Mouse (Mus musculus) heart, embryonic 16.5 days (tissue): Measurements from ENCODE around the gene Tppp2. TPM values are rescaled to one million over a fixed set of nuclear protein-coding genes. Genes with fewer than 3 reads are reported as not detected.

ENCODE experiments used
- ATAC-seq: fragments of 200-750 bp; cut with Nextera tagmentation; replicated peaks from 2 replicates; pipeline ENCODE4 v1.8.0; 2017; ENCODE audit warnings: moderate number of reproducible peaks; ENCODE audit not compliant: insufficient read depth, low FRiP score; ENCODE audit errors: extremely low read depth
- H3K27ac ChIP-seq: fragments of 300-500 bp; sonication (generic); 2 replicates; pipeline ENCODE4 v1.5.1; 2014; ENCODE audit warnings: mild to moderate bottlenecking, low read length, control low read depth, moderate library complexity
- H3K27me3 ChIP-seq: fragments of 300-500 bp; sonication (generic); 2 replicates; pipeline ENCODE4 v1.6.1; 2014; ENCODE audit warnings: low read length, mixed read lengths; ENCODE audit not compliant: control insufficient read depth, insufficient read depth
- H3K36me3 ChIP-seq: fragments of 300-500 bp; sonication (generic); 2 replicates; pipeline ENCODE4 v1.6.1; 2014; ENCODE audit not compliant: control insufficient read depth, insufficient read depth
- H3K4me1 ChIP-seq: fragments of 300-500 bp; sonication (generic); 2 replicates; pipeline ENCODE4 v1.6.1; 2014; ENCODE audit warnings: low read length, mixed read lengths; ENCODE audit not compliant: control insufficient read depth, insufficient read depth
- H3K4me2 ChIP-seq: fragments of 300-500 bp; sonication (generic); 2 replicates; pipeline ENCODE4 v1.6.1; 2014; ENCODE audit warnings: low read depth, mild to moderate bottlenecking, control low read depth, low read length
- H3K4me3 ChIP-seq: fragments of 300-500 bp; sonication (generic); 2 replicates; pipeline ENCODE4 v1.5.1; 2014; ENCODE audit warnings: mild to moderate bottlenecking, control low read depth, low read length
- H3K9ac ChIP-seq: fragments of 300-500 bp; sonication (generic); 2 replicates; pipeline ENCODE4 v1.6.1; 2014; ENCODE audit warnings: low read length, control low read depth
- H3K9me3 ChIP-seq: fragments of 300-500 bp; sonication (generic); replicated peaks from 2 replicates; pipeline ENCODE4 v1.6.1; 2016; ENCODE audit warnings: low read length; ENCODE audit not compliant: control insufficient read depth
- WGBS: fragments of 180-500 bp; shearing (Covaris S2); extraction: QIAGEN DNeasy Blood & Tissue Kit; methylation state at CpG from one replicate; pipeline ENCODE4 v1.1.7; 2014; 5-methylcytosine and 5-hydroxymethylcytosine counted together
- polyA plus RNA-seq: library from polyadenylated mRNA; unstranded; fragments of >200 nt; fragmentation: Nextera tagmentation; extraction: Ambion mirVana; gene quantifications from 2 replicates; pipeline ENCODE4 v1.2.1, GENCODE M21; 2015

The Tppp2 gene
- polyA plus RNA-seq = not detected in 2 replicates

DNA sequence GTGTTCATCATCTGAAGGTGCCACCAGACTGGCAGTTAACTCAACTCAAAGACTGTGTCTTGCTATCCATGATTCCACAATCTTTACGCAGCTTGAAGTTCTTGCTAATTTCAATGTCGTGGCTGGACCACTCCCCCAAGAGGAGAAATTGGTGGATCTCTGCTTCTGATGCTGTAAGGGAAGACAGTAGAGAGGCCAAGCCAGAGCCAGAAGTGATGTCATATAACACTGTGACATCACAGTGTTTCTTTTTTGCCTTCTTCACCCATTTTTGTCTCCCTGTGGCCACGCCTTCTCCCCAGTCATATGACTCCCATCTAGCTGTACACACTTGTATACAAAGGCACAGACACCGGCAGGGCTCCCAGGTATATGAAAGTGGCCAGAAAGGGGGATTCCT lies at the start of gene Tppp2:
Gene Tppp2 (plus strand): TSS at position 301 of the 400 bp plus-strand sequence.
- Histone ChIP-seq H3K4me1 (peaks cover 29% of the 10 kb centered on the region), H3K4me2 (no peak within 1 kb of the TSS), H3K27ac (no peak within 1 kb of the TSS), H3K36me3 (no peaks in the 10 kb centered on the region), H3K4me3 (no peak within 1 kb of the TSS), H3K9ac (no peak within 1 kb of the TSS), H3K9me3 (no peaks in the 10 kb centered on the region), H3K27me3 (no peaks in the 10 kb centered on the region)
- 86% methylated on average over 4 of the region's 4 CpGs for WGBS
- no peak for ATAC-seq

DNA sequence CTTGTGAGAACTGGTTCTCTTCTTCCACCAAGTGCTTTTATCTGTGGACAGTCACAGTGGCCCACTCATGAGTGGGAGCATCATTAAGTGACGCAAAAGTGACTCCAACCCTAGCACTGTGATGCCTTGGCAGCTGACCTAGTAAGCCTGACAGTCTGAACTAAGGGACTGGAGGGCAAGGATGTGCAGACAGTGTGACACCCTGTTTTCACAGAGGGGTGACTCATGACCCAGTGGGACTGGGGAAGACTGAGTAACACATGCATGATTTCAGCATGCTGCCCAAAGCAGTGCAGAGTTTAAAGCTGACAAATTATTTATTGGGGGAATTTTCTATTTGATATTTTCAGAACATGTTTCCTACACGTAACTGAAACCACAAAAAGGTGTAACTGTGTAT lies 47.5 kb upstream of the Tppp2 start:
- ATAC-seq = no peak
- 68% methylated on average over 2 of the region's 2 CpGs for WGBS

DNA sequence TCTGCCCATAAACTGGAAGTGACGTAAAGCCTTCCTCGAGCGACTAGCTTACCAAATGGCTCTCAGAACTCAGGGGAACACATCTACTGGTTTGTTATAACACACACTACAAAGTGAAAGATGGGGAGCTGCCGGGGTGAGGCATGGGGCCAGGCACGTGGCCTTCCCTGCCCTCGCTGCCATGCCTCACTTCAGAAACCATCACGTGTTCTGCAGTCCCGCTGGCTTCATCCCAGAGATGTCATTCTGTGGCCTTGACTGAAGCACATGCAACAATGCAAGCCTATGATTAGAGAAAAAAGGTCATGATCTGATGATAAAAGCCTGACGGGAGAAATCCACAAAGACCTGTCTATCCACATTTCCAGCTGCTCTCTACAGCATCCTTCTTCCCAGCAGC lies 46.5 kb upstream of the Tppp2 start:
- Histone ChIP-seq H3K4me2 (no peak overlapping the region), H3K4me3 (no peak overlapping the region), H3K36me3 (no peaks in the 10 kb centered on the region), H3K9me3 (no peaks in the 10 kb centered on the region), H3K27ac (no peak overlapping the region), H3K4me1 (no peaks in the 10 kb centered on the region), H3K9ac (no peak overlapping the region), H3K27me3 (no peaks in the 10 kb centered on the region)
- WGBS = 67% methylated on average over 9 of the region's 9 CpGs
- ATAC-seq = no peak

More for the DNA sequence above, 47.5 kb upstream of the Tppp2 start:
- H3K9me3 ChIP-seq = no peaks in the 10 kb centered on the region
- H3K27ac ChIP-seq = no peak overlapping the region
- H3K4me3 ChIP-seq = no peak overlapping the region
- H3K36me3 ChIP-seq = no peaks in the 10 kb centered on the region
- H3K27me3 ChIP-seq = no peaks in the 10 kb centered on the region
- H3K4me2 ChIP-seq = no peak overlapping the region
- no peaks in the 10 kb centered on the region for H3K4me1 ChIP-seq
- no peak overlapping the region for H3K9ac ChIP-seq

DNA sequence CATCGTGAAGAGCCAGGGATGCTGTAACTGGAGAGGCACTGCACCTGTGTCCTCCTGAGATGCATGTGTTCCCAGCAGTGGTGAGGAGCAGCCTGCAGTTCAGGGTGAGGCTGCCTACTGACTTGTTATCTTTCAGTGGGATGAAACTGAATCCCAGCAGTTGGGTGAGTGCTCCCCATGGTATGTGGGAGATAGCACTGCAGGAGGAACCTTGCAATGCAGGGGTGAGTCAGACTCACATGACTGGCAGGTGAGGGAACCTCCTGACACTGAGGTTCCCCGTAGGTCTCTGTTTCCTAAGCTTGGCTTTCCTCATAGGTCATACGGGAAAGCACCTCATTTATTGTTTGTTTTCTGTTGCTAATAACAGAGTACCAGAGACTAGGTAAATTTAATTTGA lies 40.7 kb upstream of the Tppp2 start:
- H3K4me1 ChIP-seq = no peaks in the 10 kb centered on the region
- no peak overlapping the region for H3K27ac ChIP-seq
- H3K9ac ChIP-seq = no peak overlapping the region
- H3K9me3 ChIP-seq = no peaks in the 10 kb centered on the region
- no peak for ATAC-seq
- no peaks in the 10 kb centered on the region for H3K36me3 ChIP-seq
- H3K4me3 ChIP-seq = no peak overlapping the region
- no peaks in the 10 kb centered on the region for H3K27me3 ChIP-seq
- no peak overlapping the region for H3K4me2 ChIP-seq
- WGBS = 67% methylated on average over 3 of the region's 3 CpGs

DNA sequence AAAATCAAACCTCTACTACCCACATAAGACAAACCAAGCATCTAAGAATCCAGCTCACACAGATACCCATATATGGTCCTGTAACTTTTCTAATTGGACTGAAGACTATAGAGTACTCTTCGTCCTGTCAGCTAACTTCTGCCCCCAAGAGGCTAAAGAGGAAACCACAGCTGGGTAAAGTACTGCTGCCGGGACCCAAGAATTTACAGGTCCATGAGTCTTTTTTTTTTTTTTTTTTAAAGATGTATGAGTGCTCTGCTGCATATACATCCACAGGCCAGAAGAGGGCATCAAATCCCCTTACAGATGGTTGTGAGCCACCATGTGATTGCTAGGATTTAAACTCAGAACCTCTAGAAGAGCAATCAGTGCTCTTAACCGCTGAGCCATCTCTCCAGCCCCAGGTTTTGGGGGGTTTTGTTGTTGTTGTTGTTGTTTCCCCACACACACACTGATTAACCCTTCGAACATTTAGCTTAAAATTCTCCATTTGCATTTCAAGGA lies 34.6 kb upstream of the Tppp2 start:
- H3K4me3 ChIP-seq = peak overlapping the region; percentile 86

DNA sequence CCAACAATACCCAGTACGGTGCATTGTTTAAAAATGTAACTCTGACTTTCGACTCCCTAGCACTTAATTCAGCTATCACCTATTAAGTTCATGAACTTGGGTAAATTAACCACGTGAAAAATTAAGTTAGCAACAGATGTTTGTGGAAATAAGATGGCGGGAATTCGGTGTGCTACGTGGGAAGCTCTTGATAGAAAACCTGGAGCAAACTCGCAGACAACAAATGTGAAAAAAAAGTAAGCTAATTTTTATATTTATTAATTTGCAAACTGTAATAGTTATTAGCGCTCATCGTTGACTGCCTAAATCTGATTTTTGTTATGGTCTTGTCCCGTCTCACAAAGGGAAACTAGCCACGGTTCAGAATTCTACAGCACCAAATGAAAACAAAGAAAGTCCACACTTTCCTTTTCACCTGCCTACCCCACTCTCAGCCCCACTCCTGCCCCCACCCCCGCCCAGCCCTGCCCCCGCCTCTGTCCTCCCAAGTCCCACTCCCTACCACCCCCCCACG lies 34.1 kb upstream of the Tppp2 start:
- H3K9ac ChIP-seq = peak overlapping the region; percentile 70
- 2% methylated on average over 14 of the region's 14 CpGs for WGBS

More for the DNA sequence above, 34.6 kb upstream of the Tppp2 start:
- peak overlapping the region; percentile 69 for H3K27ac ChIP-seq
- H3K36me3 ChIP-seq = peaks cover 19% of the 10 kb centered on the region
- 0% methylated on average over 4 of the region's 4 CpGs for WGBS
- no peaks in the 10 kb centered on the region for H3K27me3 ChIP-seq
- H3K9me3 ChIP-seq = no peaks in the 10 kb centered on the region
- H3K9ac ChIP-seq = peak overlapping the region; percentile 70
- H3K4me2 ChIP-seq = peak overlapping the region; percentile 95
- peak; percentile 25; the same call in 1 of the 2 replicates for ATAC-seq
- H3K4me1 ChIP-seq = peaks cover 11% of the 10 kb centered on the region

DNA sequence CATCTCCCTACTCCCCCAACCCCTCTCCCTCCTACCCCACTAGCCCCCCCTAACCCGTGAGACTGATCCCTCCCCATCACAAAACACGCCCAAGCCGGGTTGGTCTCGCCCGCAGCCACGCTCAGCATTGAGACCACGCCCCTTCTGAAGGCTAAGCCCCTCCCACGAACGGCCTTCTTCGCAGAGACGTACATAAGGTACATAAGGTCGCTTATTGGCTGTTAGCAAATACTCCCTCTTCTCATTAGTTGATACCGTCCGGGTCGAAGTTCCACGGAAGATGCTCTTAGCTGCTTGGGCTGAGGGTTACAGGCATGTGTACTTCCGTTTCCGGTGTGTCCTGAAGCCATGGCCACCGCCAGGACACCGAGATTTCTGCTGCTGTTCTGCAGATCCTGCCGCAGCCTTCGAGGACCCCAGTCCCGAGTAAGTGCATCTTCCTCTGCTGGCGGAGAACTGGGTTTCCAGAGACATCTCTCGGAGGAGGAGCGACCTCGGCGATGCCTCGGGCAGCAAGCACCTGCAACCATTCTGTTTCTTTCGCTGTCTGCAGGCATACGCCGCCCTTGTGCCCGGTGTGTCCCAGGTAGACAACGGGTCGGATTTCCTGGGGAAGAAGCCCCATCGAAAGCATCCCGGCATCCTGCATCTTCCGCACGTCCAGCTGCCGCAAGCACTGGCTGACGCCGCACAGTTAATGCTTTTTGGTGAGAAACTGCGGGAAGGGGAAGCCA lies 33.5 kb upstream of the Tppp2 start, which contains the start of gene Mettl17:
Gene Mettl17 (plus strand): TSS at position 245 of the 734 bp plus-strand sequence.
- Histone ChIP-seq H3K4me1 (peaks cover 11% of the 10 kb centered on the region), H3K9me3 (no peaks in the 10 kb centered on the region), H3K9ac (peak within 1 kb of the TSS; percentile 77), H3K36me3 (peaks cover 30% of the 10 kb centered on the region), H3K4me3 (peak within 1 kb of the TSS; percentile 86), H3K27ac (peak within 1 kb of the TSS; percentile 69), H3K4me2 (peak within 1 kb of the TSS; percentile 95), H3K27me3 (no peaks in the 10 kb centered on the region)
- WGBS = under 1% methylated on average over 43 of the region's 43 CpGs
- peak; percentile 95 for ATAC-seq

More for the DNA sequence above, 34.1 kb upstream of the Tppp2 start:
- Histone ChIP-seq H3K36me3 (peaks cover 24% of the 10 kb centered on the region), H3K27me3 (no peaks in the 10 kb centered on the region), H3K4me3 (peak overlapping the region; percentile 86), H3K9me3 (no peaks in the 10 kb centered on the region), H3K4me1 (peaks cover 11% of the 10 kb centered on the region), H3K27ac (peak overlapping the region; percentile 69), H3K4me2 (peak overlapping the region; percentile 95)
- ATAC-seq = peak; percentile 1; the same call in 1 of the 2 replicates

DNA sequence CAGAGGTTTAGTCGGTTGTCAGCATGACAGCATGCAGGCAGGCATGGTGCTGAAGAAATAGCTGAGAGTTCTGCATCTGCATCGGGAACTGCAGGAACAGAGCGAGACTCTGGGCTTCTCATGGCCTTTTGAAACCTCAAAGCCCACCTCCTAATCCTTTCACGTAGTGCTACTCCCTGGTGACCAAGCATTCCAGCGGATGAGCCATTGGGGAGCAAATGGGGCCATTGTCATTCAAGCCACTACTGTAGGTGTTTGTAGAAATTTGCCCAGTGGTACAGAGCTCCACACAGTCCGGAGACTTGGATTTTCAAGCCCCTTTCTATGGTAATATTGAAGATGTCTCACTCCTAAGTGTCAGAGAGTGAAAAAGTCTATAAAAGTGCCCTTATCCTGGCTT lies 32.2 kb upstream of the Tppp2 start:
- Histone ChIP-seq H3K9ac (no peak overlapping the region; the same call in 1 of the 2 replicates), H3K27ac (no peak overlapping the region), H3K27me3 (no peaks in the 10 kb centered on the region), H3K4me3 (no peak overlapping the region), H3K9me3 (no peaks in the 10 kb centered on the region), H3K4me1 (peaks cover 11% of the 10 kb centered on the region), H3K4me2 (peak overlapping the region; percentile 95), H3K36me3 (peaks cover 41% of the 10 kb centered on the region)
- ATAC-seq = no peak
- WGBS = 57% methylated on average over 6 of the region's 6 CpGs

DNA sequence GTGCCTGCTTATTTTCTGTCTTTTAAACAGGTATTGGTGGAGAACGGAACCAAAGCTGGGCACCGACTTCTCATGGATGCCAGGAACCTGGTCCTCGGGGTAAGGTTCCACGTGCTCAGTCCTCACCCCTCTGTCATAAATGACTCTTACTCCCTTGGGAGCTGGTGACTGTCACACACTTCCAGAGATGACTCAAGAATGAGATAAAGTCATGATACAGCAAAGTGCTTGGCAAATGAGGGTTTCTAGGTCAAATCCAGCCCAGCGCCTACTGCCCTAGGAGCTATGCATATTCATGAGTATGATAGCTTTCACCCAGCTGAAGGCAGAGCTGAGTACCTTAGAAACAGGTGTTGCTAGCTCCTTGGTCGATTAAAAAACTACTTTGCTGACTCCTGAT lies 28.4 kb upstream of the Tppp2 start:
- 82% methylated on average over 6 of the region's 6 CpGs for WGBS

More for the DNA sequence above, 28.4 kb upstream of the Tppp2 start:
- H3K4me2 ChIP-seq = no peak overlapping the region
- no peak overlapping the region for H3K4me3 ChIP-seq
- H3K4me1 ChIP-seq = peaks cover 17% of the 10 kb centered on the region
- H3K9me3 ChIP-seq = no peaks in the 10 kb centered on the region
- H3K9ac ChIP-seq = no peak overlapping the region
- ATAC-seq = no peak
- H3K36me3 ChIP-seq = peaks cover 49% of the 10 kb centered on the region
- no peaks in the 10 kb centered on the region for H3K27me3 ChIP-seq
- H3K27ac ChIP-seq = no peak overlapping the region
